Mouse (Mus musculus): ENCODE measurements around the gene Gusb.

- TF ChIP-seq CTCF (IDR thresholded peaks at IDR 0.05; ENCODE audit: borderline replicate concordance, insufficient read depth, low read depth, low read length) = peak; percentile 9; the same call in 1 of the 2 replicates
- TF ChIP-seq POLR2A (IDR thresholded peaks at IDR 0.05; ENCODE audit: borderline replicate concordance, insufficient read depth, low read length) = no peak
These were observed 4.5 kb upstream of the Gusb start for GRCm38 (mm10) chr5:130007344-130007743.

Data from cerebellum, adult 2 months (tissue).